Mouse (Mus musculus) myocyte (in vitro differentiated cells): ENCODE data around the gene Pdss2.

ENCODE experiments used
- CEBPB ChIP-seq: IDR thresholded peaks from 2 replicates; pipeline ENCODE4 v1.6.1; 2011; ENCODE audit warnings: mild to moderate bottlenecking, moderate library complexity; ENCODE audit not compliant: poor library complexity, insufficient read depth, severe bottlenecking
- E2F4 ChIP-seq: IDR thresholded peaks from one replicate; pipeline ENCODE4 v1.6.1; 2011; ENCODE audit warnings: mild to moderate bottlenecking, control low read depth, moderate library complexity; ENCODE audit not compliant: insufficient read depth
- MAX ChIP-seq: IDR thresholded peaks from one replicate; pipeline ENCODE4 v1.6.1; 2011; ENCODE audit warnings: low read depth, mild to moderate bottlenecking, control low read depth
- MYOD1 ChIP-seq, 3 experiments: IDR thresholded peaks; one replicate each; pipeline ENCODE4 v1.6.1; 2011; ENCODE audit warnings: control low read depth in 2 of 3, low read depth in 2 of 3, mild to moderate bottlenecking in 2 of 3, moderate library complexity in 1 of 3; ENCODE audit not compliant: insufficient read length in 2 of 3, control insufficient read depth in 1 of 3
- MYOG ChIP-seq, 3 experiments: IDR thresholded peaks; one replicate each; pipeline ENCODE4 v1.6.1; 2011; ENCODE audit warnings: control low read depth in 2 of 3, low read depth in 2 of 3, mild to moderate bottlenecking in 2 of 3; ENCODE audit not compliant: insufficient read length in 2 of 3, control insufficient read depth in 1 of 3, insufficient read depth in 1 of 3
- POLR2A ChIP-seq: IDR thresholded peaks from one replicate; pipeline ENCODE4 v1.6.1; 2011; ENCODE audit warnings: low read depth, mild to moderate bottlenecking, control low read depth, moderate library complexity; ENCODE audit not compliant: insufficient read length
- POLR2AphosphoS2 ChIP-seq: IDR thresholded peaks from one replicate; pipeline ENCODE4 v1.6.1; 2011; ENCODE audit warnings: low read depth, control low read depth; ENCODE audit not compliant: insufficient read length
- REST ChIP-seq: IDR thresholded peaks from one replicate; pipeline ENCODE4 v1.6.1; 2011; ENCODE audit warnings: mild to moderate bottlenecking, control low read depth, moderate library complexity; ENCODE audit not compliant: insufficient read depth, insufficient read length
- SRF ChIP-seq: IDR thresholded peaks from one replicate; pipeline ENCODE4 v1.6.1; 2011; ENCODE audit warnings: low read depth; ENCODE audit not compliant: control insufficient read depth, insufficient read length
- TCF12 ChIP-seq: IDR thresholded peaks from one replicate; pipeline ENCODE4 v1.6.1; 2011; ENCODE audit warnings: mild to moderate bottlenecking, control low read depth; ENCODE audit not compliant: poor library complexity, insufficient read depth, severe bottlenecking
- TCF3 ChIP-seq: IDR thresholded peaks from one replicate; pipeline ENCODE4 v1.6.1; 2011; ENCODE audit warnings: low read depth, control low read depth; ENCODE audit not compliant: insufficient read length
- USF1 ChIP-seq: IDR thresholded peaks from one replicate; pipeline ENCODE4 v1.6.1; 2011; ENCODE audit warnings: low read depth, mild to moderate bottlenecking, control low read depth, moderate library complexity

GRCm38 (mm10) chr10:43487441-43488010 is 266.2 kb downstream of the Pdss2 start:
- TF ChIP-seq POLR2A (no peak), MAX (no peak), POLR2AphosphoS2 (no peak), E2F4 (no peak), MYOD1 (IDR thresholded peaks at IDR 0.05; ENCODE audit: control insufficient read depth in 1 of 3, insufficient read length in 2 of 3, low read depth in 2 of 3) (no peak), TCF12 (no peak), SRF (no peak), CEBPB (no peak), USF1 (no peak), TCF3 (no peak), MYOG (IDR thresholded peaks at IDR 0.05; ENCODE audit: control insufficient read depth in 1 of 3, insufficient read depth in 1 of 3, insufficient read length in 2 of 3, low read depth in 2 of 3) (no peak), REST (no peak)
